In genomic region chr4:148951821-148952291, GRCm38 (mm10) we compare ENCODE assay signal across 8 mouse cellular contexts.
DNase-seq lines count a peak whose midpoint lies in the region; ATAC-seq lines count a peak whose summit lies in the region.

No protein-coding gene starts in this region.

- no peaks in the 10 kb centered on the region for H3K9me3 ChIP-seq in heart, embryonic 14.5 days (ENCODE audit: control insufficient read depth, low read length)
- H3K9me3 ChIP-seq in forebrain, embryonic 12.5 days: no peaks in the 10 kb centered on the region
- no peaks in the 10 kb centered on the region for H3K9me3 ChIP-seq in neural tube, embryonic 12.5 days

- peaks cover 21% of the 10 kb centered on the region for H3K27me3 ChIP-seq in heart, embryonic 14.5 days (ENCODE audit: control insufficient read depth, insufficient read depth, low read length)
- peaks cover 66% of the 10 kb centered on the region for H3K27me3 ChIP-seq in forebrain, embryonic 12.5 days
- H3K27me3 ChIP-seq in neural tube, embryonic 12.5 days (replicated peaks): peaks cover 73% of the 10 kb centered on the region

- no peak for ATAC-seq in heart, embryonic 14.5 days (ENCODE audit: insufficient number of reproducible peaks, insufficient read depth, low FRiP score, low read depth)
- ATAC-seq in forebrain, embryonic 12.5 days (ENCODE audit: low FRiP score): peak; percentile 18
- peak; percentile 24; the same call in 1 of the 2 replicates for ATAC-seq in neural tube, embryonic 12.5 days (ENCODE audit: low FRiP score, low read depth)
- ATAC-seq in erythroblast, adult 5-6 weeks (replicated peaks; ENCODE audit: low FRiP score, poor library complexity, severe bottlenecking): no peak

- intact Hi-C loops in left cerebral cortex, postnatal 36 days (cut with DNase I): no loop called here

- DNase-seq in heart, adult 18-20 months: no peak
- DNase-seq in ZHBTc4 (ENCODE audit: low read depth, low spot score): peak; percentile 74
- peak; percentile 60 to 71 for DNase-seq in left cerebral cortex, postnatal 36 days (ENCODE audit: low spot score in 2 of 2)
- DNase-seq in c-Kit-positive CD71-positive TER-119-positive erythroid progenitor cells, embryonic 14.5 days (ENCODE audit: low spot score): no peak

- H3K4me2 ChIP-seq in heart, embryonic 14.5 days (ENCODE audit: low read length): peak overlapping the region; percentile 55
- peak overlapping the region; percentile 86 for H3K4me2 ChIP-seq in forebrain, embryonic 12.5 days
- H3K4me2 ChIP-seq in neural tube, embryonic 12.5 days (replicated peaks): peak overlapping the region; percentile 73

- H3K27ac ChIP-seq in heart, embryonic 14.5 days (replicated peaks in 1 of 2; ENCODE audit: control insufficient read depth in 1 of 2, insufficient read depth in 1 of 2, low read depth in 2 of 2, low read length in 2 of 2): peak overlapping the region; percentile 35 to 82; a peak in 3 of 4 replicates
- H3K27ac ChIP-seq in forebrain, embryonic 12.5 days: no peak overlapping the region
- no peak overlapping the region for H3K27ac ChIP-seq in neural tube, embryonic 12.5 days

- peak overlapping the region; percentile 42 for H3K9ac ChIP-seq in heart, embryonic 14.5 days (ENCODE audit: low read length)
- H3K9ac ChIP-seq in forebrain, embryonic 12.5 days: peak overlapping the region; percentile 56
- peak overlapping the region; percentile 51; the same call in 1 of the 2 replicates for H3K9ac ChIP-seq in neural tube, embryonic 12.5 days

- H3K4me1 ChIP-seq in heart, embryonic 14.5 days (ENCODE audit: control insufficient read depth in 2 of 2, insufficient read depth in 2 of 2, low read length in 2 of 2): peaks cover 28 to 44% of the 10 kb centered on the region in 2 experiments
- peaks cover 48% of the 10 kb centered on the region for H3K4me1 ChIP-seq in forebrain, embryonic 12.5 days
- H3K4me1 ChIP-seq in neural tube, embryonic 12.5 days: peaks cover 33% of the 10 kb centered on the region

- peak overlapping the region in 1 of 2 experiments; percentile 30; a peak in 3 of 4 replicates for H3K4me3 ChIP-seq in heart, embryonic 14.5 days (ENCODE audit: control insufficient read depth in 1 of 2, insufficient read depth in 1 of 2, low read depth in 1 of 2, low read length in 2 of 2)
- H3K4me3 ChIP-seq in forebrain, embryonic 12.5 days (replicated peaks): peak overlapping the region; percentile 47
- peak overlapping the region; percentile 32 for H3K4me3 ChIP-seq in neural tube, embryonic 12.5 days

- 15% methylated on average over 32 of the region's 44 CpGs for WGBS in heart, embryonic 14.5 days
- WGBS in forebrain, embryonic 12.5 days: 3% methylated on average over 37 of the region's 44 CpGs
- 1% methylated on average over 41 of the region's 44 CpGs for WGBS in neural tube, embryonic 12.5 days

- H3K36me3 ChIP-seq in heart, embryonic 14.5 days (ENCODE audit: control insufficient read depth, insufficient read depth, low read length): peaks cover 71% of the 10 kb centered on the region
- no peaks in the 10 kb centered on the region for H3K36me3 ChIP-seq in forebrain, embryonic 12.5 days (replicated peaks)
- peaks cover 4% of the 10 kb centered on the region for H3K36me3 ChIP-seq in neural tube, embryonic 12.5 days

Comparison
In these comparisons a context has a peak if more than half of its experiments do, and no peak if none do; other contexts are left out.
1. ATAC-seq: peak in forebrain, embryonic 12.5 days (single experiment) and neural tube, embryonic 12.5 days (single experiment); none in heart, embryonic 14.5 days (single experiment) and erythroblast, adult 5-6 weeks (single experiment).
2. H3K27ac ChIP-seq: peak in heart, embryonic 14.5 days (2 of 2); none in forebrain, embryonic 12.5 days (single experiment) and neural tube, embryonic 12.5 days (single experiment).
3. DNase-seq: peak in ZHBTc4 (single experiment) and left cerebral cortex, postnatal 36 days (2 of 2); none in heart, adult 18-20 months (0 of 2) and c-Kit-positive CD71-positive TER-119-positive erythroid progenitor cells, embryonic 14.5 days (single experiment).
4. Peak in every context shown above with its lines, with median percentiles within 50 percentile points of each other: H3K4me2 ChIP-seq and H3K9ac ChIP-seq.